ENCODE assay signal across 10 mouse cellular contexts in the genomic region with DNA sequence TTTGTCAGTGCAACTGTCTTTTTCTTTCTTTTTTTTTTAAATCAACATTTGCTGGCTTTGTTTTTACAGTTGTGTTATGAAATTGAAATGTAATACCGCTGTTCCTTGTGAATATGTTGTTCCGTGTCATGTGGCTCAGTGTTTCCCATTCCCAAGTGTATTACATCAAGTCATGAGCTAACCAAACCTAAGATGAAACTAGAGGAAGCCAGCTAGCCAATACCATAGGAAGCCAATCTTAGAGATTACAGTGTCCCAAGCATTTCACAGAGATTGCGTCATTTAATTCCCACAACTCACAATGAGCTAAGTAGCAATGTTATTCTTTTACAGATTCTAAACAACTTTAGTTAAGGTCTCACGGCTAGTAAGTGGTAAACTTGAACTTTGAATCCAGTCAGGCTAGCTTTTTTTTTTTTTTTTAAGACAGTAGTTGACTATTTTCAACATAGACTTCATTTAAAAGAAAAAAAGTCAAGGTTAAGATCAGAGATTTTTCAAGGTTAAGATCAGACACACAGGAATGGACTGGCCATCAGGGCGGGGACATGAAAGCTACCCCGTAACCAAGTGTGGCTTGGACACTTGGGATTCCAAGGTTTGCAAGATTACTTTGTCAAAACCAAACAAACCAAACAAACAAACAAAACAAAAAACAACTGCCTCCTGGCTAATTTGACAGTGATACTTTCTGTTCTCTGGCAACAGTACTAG.
A peak's percentile ranks its signal among the peaks of the same experiment; 100 is the strongest.
DNase-seq lines count a peak whose midpoint lies in the region; ATAC-seq and TF ChIP-seq lines count a peak whose summit lies in the region.
"Had no signal": no experiment of that assay in that cellular context is flagged by ENCODE, and none has a peak within 500 bp of the region (broad histone marks: within the 10 kb centered on the region; RNA-seq: fewer than 3 reads in every experiment).

No protein-coding gene starts in this region.

- no peaks in the 10 kb centered on the region for H3K27me3 ChIP-seq in heart, embryonic 12.5 days (replicated peaks)
- no peaks in the 10 kb centered on the region for H3K27me3 ChIP-seq in E14TG2a.4 (ENCODE audit: insufficient read depth, low read length)
- H3K27me3 ChIP-seq: hindbrain, embryonic 15.5 days had no signal

- H3K4me3 ChIP-seq in heart, embryonic 12.5 days, result no peak overlapping the region
- peak overlapping the region; percentile 13; the same call in 1 of the 2 replicates for H3K4me3 ChIP-seq in E14TG2a.4 (replicated peaks; ENCODE audit: low read length)
- H3K4me3 ChIP-seq: hindbrain, embryonic 15.5 days had no signal

- WGBS in heart, embryonic 12.5 days, result 66% methylated on average over 6 of the region's 6 CpGs

- H3K9me3 ChIP-seq in heart, embryonic 12.5 days (replicated peaks), result no peaks in the 10 kb centered on the region
- no peaks in the 10 kb centered on the region for H3K9me3 ChIP-seq in E14TG2a.4 (ENCODE audit: low read length)
- H3K9me3 ChIP-seq: hindbrain, embryonic 15.5 days had no signal

- no peak for ATAC-seq in heart, embryonic 12.5 days (ENCODE audit: insufficient number of reproducible peaks, low FRiP score)

- no peak overlapping the region for H3K9ac ChIP-seq in heart, embryonic 12.5 days
- H3K9ac ChIP-seq: hindbrain, embryonic 15.5 days had no signal

- TF ChIP-seq CTCF in E14TG2a.4 (conservative IDR thresholded peaks at IDR 0.05; ENCODE audit: low read length), result no peak

- H3K4me2 ChIP-seq in heart, embryonic 12.5 days, result no peak overlapping the region
- H3K4me2 ChIP-seq: hindbrain, embryonic 15.5 days had no signal

- no peak overlapping the region for H3K27ac ChIP-seq in heart, embryonic 12.5 days (ENCODE audit: poor library complexity, severe bottlenecking)
- H3K27ac ChIP-seq: hindbrain, embryonic 15.5 days; macrophage had no signal

- H3K4me1 ChIP-seq in heart, embryonic 12.5 days (replicated peaks), result peaks cover 8% of the 10 kb centered on the region; the same call in 1 of the 2 replicates
- peaks cover 73% of the 10 kb centered on the region for H3K4me1 ChIP-seq in E14TG2a.4 (replicated peaks; ENCODE audit: low read depth, low read length)

- no peaks in the 10 kb centered on the region for H3K36me3 ChIP-seq in heart, embryonic 12.5 days
- no peaks in the 10 kb centered on the region for H3K36me3 ChIP-seq in E14TG2a.4 (ENCODE audit: insufficient read depth, low read length)
- H3K36me3 ChIP-seq: hindbrain, embryonic 15.5 days had no signal

- DNase-seq in heart, adult 9 months (ENCODE audit: low spot score in 2 of 2), result peak; percentile 73 to 86
- peak; percentile 20 for DNase-seq in R1 (ENCODE audit: low read depth, low spot score)
- DNase-seq in kidney, postnatal 14 days, result peak; percentile 6
- no peak for DNase-seq in cerebellum, adult 8-10 months
- no peak for DNase-seq in embryo, embryonic 10 days (ENCODE audit: low spot score)
- DNase-seq: liver had no signal

Comparison
In these comparisons a context has a peak if more than half of its experiments do, and no peak if none do; other contexts are left out.
1. DNase-seq: peak in heart, adult 9 months (2 of 2), R1 (single experiment) and kidney, postnatal 14 days (single experiment); none in cerebellum, adult 8-10 months (single experiment) and embryo, embryonic 10 days (single experiment).